Mouse (Mus musculus): ENCODE measurements around the gene Btn1a1. TPM values are rescaled to one million over a fixed set of nuclear protein-coding genes. Genes with fewer than 3 reads are reported as not detected.
A peak's percentile ranks its signal among the peaks of the same experiment; 100 is the strongest.

Btn1a1 gene
- polyA plus RNA-seq (2016; fragmentation: Nextera tagmentation; extraction: Ambion mirVana): 0.04 and 0.06 TPM in 2 replicates

DNA sequence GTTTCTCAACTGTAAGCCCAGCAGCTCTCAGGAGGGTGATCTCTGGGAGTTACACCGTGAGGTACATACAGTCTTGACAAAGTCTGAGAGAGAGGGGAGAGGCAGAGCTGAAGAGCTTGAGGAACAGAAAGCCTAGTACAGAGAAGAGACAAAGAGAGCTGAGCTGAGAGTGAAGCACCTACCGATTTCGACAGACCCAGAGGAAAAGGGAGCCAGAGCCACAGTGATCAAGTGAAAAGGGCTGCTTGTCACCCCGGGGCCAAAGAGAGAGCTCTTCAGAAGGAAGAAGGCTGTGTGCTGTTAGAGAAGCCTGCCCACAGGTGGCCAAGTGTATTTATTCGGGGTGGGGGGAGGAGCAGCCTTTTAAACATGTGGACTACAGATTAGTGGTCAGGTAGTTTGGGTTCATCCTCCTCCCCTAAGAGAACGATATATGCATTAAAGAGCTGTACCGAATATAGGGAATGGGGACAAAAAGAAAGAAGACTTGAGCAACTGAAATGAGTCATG lies at the start of gene Btn1a1:
Btn1a1 (minus strand) TSS at position 302 of the 510 bp plus-strand sequence.
- DNase-seq (ENCODE audit: low spot score): peak; percentile 38
- WGBS: 2% methylated on average over 7 of the region's 7 CpGs
- peaks cover 27% of the 10 kb centered on the region for H3K4me1 ChIP-seq
- 0 out of 2 replicates have a peak within 1 kb of the TSS, but pooled peaks have one; percentile 47 for H3K27ac ChIP-seq (replicated peaks)
- H3K4me3 ChIP-seq: peak within 1 kb of the TSS; percentile 66
- H3K9me3 ChIP-seq (replicated peaks): no peaks in the 10 kb centered on the region
- no peaks in the 10 kb centered on the region for H3K36me3 ChIP-seq
- peaks cover 14% of the 10 kb centered on the region for H3K27me3 ChIP-seq (ENCODE audit: low read depth, poor library complexity, severe bottlenecking)

DNA sequence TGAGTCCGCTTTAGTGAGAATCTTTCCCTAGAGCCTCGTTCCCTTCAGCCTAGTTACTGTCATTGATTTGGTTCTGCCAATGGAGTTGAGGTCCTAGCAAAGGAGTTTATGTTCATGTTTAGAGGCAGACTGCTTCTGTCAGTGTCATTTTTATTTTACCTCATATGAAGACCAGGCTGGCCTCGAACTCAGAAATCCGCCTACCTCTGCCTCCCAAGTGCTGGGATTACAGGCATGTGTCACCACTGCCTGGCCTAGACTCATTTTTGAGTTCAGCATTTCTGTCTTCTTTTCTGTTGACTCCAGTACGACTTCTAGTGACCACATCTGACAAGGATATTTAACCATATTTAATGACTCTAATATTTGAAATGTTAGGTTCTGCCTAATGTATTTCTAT lies 49.6 kb upstream of the Btn1a1 start:
- no peaks in the 10 kb centered on the region for H3K36me3 ChIP-seq

DNA sequence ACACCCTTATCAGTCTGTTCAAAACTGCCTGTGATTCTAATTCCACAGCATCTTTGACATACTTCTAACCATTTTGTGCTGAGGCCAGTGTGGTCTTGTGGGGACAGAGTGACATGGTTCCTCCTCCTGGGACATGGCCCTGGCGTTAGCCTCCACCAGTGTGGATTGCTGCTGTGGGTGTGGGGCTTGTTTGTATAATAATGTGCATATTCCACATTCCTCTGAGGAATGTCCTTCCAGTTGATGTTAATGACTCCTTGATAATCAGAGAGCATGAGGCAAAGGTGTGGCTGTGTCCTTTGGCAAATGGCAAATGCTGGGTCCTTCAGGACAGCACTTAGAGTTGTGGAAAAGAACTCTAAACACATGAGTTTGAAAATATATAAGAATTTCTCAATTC lies 47.8 kb upstream of the Btn1a1 start:
- Histone ChIP-seq H3K36me3 (no peaks in the 10 kb centered on the region), H3K4me1 (peaks cover 21% of the 10 kb centered on the region), H3K27ac (replicated peaks) (no peak overlapping the region), H3K27me3 (ENCODE audit: low read depth, poor library complexity, severe bottlenecking) (no peaks in the 10 kb centered on the region), H3K9me3 (replicated peaks) (no peaks in the 10 kb centered on the region), H3K4me3 (no peak overlapping the region)
- DNase-seq (ENCODE audit: low spot score): no peak
- WGBS: 87% methylated on average over 1 of the region's 1 CpGs

More for the DNA sequence above, 49.6 kb upstream of the Btn1a1 start:
- H3K27ac ChIP-seq (replicated peaks): no peak overlapping the region
- H3K4me3 ChIP-seq: 0 out of 2 replicates have a peak overlapping the region, but pooled peaks have one; percentile 0
- peaks cover 22% of the 10 kb centered on the region for H3K4me1 ChIP-seq
- WGBS: 66% methylated on average over 5 of the region's 5 CpGs
- no peaks in the 10 kb centered on the region for H3K27me3 ChIP-seq (ENCODE audit: low read depth, poor library complexity, severe bottlenecking)
- H3K9me3 ChIP-seq (replicated peaks): no peaks in the 10 kb centered on the region
- DNase-seq (ENCODE audit: low spot score): no peak

DNA sequence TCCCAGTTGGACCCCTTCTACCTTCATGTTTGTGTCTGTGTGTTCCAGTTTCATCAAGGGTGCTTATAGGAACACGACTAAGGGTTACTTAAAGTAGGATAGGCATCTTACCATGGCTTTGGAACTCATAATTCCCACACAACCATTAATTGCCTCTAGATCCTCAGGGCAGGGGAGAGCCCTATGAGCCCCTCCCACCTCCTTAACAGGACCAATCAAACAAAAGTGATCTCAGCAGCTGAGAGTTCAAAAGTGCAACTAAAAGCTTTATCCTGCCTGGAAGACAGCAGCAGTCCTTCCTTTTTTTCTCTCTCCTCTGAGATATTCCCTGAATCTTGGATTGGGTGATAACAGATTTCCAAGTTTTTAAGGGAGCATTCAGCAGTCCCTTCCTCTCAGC lies 44.4 kb upstream of the Btn1a1 start:
- no peaks in the 10 kb centered on the region for H3K27me3 ChIP-seq (ENCODE audit: low read depth, poor library complexity, severe bottlenecking)
- no peak overlapping the region for H3K4me3 ChIP-seq
- no peak for DNase-seq (ENCODE audit: low spot score)
- peaks cover 34% of the 10 kb centered on the region for H3K4me1 ChIP-seq
- H3K9me3 ChIP-seq (replicated peaks): no peaks in the 10 kb centered on the region
- 47% methylated on average over 1 of the region's 1 CpGs for WGBS
- no peaks in the 10 kb centered on the region for H3K36me3 ChIP-seq
- H3K27ac ChIP-seq (replicated peaks): no peak overlapping the region

DNA sequence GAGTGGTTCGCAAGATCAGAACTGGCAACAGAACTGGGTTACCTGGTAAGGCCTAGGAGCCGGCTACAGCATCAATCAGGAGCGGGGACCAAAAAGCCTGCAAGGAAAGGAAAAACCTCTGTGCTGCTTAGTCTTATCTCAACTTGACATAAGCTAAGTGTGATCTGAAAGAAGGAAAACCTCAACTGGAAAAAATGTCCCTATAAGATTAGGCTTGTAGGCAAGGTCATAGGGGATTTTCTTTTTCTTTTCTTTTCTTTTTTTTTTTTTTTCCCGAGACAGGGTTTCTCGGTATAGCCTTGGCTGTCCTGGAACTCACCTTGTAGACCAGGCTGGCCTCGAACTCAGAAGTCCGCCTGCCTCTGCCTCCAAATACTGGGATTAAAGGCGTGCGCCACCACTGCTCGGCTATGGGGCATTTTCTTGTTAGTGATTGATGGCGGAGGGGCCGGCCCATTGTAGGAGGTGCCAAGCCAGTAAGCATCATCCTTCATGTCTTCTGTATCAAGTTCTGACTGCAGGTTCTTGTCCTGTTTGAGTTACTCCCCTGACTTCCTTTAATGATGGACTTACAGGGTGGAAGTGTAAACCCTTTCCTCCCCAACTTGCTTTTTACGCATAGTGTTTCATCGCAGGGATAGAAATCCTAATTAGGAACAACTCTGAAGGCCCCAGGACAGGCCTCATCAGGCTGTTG lies 41.3 kb upstream of the Btn1a1 start:
- peak; percentile 57 for DNase-seq (ENCODE audit: low spot score)
- Histone ChIP-seq H3K36me3 (no peaks in the 10 kb centered on the region), H3K9me3 (replicated peaks) (no peaks in the 10 kb centered on the region), H3K27me3 (ENCODE audit: low read depth, poor library complexity, severe bottlenecking) (no peaks in the 10 kb centered on the region), H3K4me3 (peak overlapping the region; percentile 58), H3K27ac (replicated peaks) (no peak overlapping the region), H3K4me1 (peaks cover 50% of the 10 kb centered on the region)
- WGBS: 10% methylated on average over 14 of the region's 14 CpGs

DNA sequence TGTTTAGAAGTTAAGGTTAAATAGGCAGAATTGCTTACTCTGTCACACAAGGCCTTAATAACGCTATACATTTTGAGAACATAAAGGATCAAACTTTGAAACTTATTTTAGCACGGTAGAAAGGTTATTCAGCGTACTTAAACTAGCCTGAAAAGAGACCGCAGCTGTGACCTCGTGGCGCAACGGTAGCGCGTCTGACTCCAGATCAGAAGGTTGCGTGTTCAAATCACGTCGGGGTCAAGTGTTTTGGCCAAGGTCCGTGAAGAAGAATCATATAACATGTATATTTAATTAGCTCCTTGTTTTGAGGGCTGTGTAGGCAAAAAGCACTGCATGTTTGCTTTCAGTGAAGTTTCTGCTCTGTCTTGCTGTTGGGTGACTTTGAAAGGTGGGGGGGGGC lies 40.6 kb upstream of the Btn1a1 start:
- Histone ChIP-seq H3K9me3 (replicated peaks) (no peaks in the 10 kb centered on the region), H3K4me1 (peaks cover 56% of the 10 kb centered on the region), H3K27ac (replicated peaks) (peak overlapping the region; percentile 75), H3K4me3 (peak overlapping the region; percentile 58), H3K27me3 (ENCODE audit: low read depth, poor library complexity, severe bottlenecking) (no peaks in the 10 kb centered on the region), H3K36me3 (no peaks in the 10 kb centered on the region)
- DNase-seq (ENCODE audit: low spot score): peak; percentile 75
- WGBS: under 1% methylated on average over 13 of the region's 13 CpGs

DNA sequence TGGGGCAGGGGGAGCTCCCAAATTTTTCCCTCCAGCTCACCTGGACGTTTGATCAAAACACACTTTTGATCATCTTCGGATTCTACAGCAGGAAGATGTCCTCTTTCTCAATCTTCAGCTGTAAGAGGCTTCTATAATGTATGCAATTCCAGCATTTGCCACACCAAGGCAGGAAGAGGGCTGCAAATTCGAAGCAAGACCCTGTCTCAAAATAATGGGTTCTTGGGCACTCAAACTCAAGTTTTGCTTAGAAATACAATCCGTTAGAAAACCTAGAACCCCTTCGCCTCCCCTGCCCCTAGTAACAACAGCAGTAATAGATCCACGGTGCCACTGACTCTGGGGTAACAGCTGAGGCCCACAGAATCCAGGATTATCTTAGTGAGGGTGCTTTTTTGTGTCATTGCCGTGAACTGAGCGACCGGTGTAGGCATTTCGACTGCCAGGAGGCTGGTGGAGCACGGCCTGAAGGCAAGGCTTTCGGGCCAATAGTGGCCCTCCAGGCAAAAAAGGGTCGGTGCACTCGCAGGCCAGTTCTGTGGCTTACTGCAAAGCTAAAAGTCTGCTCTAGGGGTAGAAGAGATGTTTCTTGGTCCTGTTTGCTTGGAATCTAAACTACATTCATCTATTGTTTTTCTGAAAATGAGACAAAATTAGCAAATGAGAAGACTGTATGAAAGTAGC lies 40.1 kb upstream of the Btn1a1 start:
- peak overlapping the region; percentile 75 for H3K27ac ChIP-seq (replicated peaks)
- no peaks in the 10 kb centered on the region for H3K27me3 ChIP-seq (ENCODE audit: low read depth, poor library complexity, severe bottlenecking)
- peak overlapping the region; percentile 58 for H3K4me3 ChIP-seq
- WGBS: 2% methylated on average over 14 of the region's 14 CpGs
- peaks cover 54% of the 10 kb centered on the region for H3K4me1 ChIP-seq
- peak; percentile 59 for DNase-seq (ENCODE audit: low spot score)
- no peaks in the 10 kb centered on the region for H3K36me3 ChIP-seq
- H3K9me3 ChIP-seq (replicated peaks): no peaks in the 10 kb centered on the region

DNA sequence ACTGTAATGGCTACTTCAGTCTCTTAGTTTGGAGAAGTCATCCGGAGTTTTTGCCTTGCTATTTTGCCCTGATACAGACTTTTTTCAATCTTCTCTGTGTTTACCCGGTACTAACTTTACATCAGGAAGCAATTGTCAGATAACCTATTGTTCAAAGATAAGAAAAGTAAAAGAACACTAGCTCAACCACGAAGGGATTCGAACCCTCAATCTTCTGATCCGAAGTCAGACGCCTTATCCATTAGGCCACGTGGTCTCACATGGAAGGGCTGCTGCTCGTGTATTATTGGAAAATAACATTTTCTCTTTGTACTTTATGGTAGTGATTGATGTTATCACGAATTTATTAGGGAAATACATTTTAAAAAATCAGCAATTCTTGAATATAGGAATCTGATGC lies 38.1 kb upstream of the Btn1a1 start:
- under 1% methylated on average over 9 of the region's 9 CpGs for WGBS
- no peaks in the 10 kb centered on the region for H3K36me3 ChIP-seq
- no peaks in the 10 kb centered on the region for H3K27me3 ChIP-seq (ENCODE audit: low read depth, poor library complexity, severe bottlenecking)
- peak; percentile 59 for DNase-seq (ENCODE audit: low spot score)
- no peak overlapping the region for H3K27ac ChIP-seq (replicated peaks)
- peak overlapping the region; percentile 32 for H3K4me3 ChIP-seq
- H3K4me1 ChIP-seq: peaks cover 52% of the 10 kb centered on the region
- no peaks in the 10 kb centered on the region for H3K9me3 ChIP-seq (replicated peaks)

DNA sequence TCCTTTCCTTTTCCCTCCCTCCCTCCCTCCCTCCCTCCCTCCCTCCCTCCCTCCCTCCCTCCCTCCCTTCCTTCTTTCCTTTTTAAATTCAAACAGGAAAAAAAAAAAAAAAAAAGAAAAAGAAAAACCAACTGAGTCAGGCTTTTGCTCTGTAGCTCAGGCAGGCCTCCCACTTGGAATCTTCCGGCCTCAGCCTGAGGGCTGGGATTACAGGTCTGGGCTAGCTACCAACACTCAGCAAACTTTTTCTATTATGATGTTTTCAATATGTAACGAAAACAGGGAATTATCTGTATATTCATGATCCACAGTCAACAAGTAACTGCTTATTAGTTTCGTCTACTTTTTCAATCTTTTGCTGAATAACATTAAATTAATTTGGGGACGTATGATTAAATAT lies 37.2 kb upstream of the Btn1a1 start:
- H3K27me3 ChIP-seq (ENCODE audit: low read depth, poor library complexity, severe bottlenecking): no peaks in the 10 kb centered on the region
- WGBS: 25% methylated on average over 4 of the region's 4 CpGs
- H3K4me3 ChIP-seq: no peak overlapping the region
- peaks cover 59% of the 10 kb centered on the region for H3K4me1 ChIP-seq
- H3K27ac ChIP-seq (replicated peaks): no peak overlapping the region
- H3K9me3 ChIP-seq (replicated peaks): no peaks in the 10 kb centered on the region
- no peak for DNase-seq (ENCODE audit: low spot score)
- H3K36me3 ChIP-seq: no peaks in the 10 kb centered on the region

DNA sequence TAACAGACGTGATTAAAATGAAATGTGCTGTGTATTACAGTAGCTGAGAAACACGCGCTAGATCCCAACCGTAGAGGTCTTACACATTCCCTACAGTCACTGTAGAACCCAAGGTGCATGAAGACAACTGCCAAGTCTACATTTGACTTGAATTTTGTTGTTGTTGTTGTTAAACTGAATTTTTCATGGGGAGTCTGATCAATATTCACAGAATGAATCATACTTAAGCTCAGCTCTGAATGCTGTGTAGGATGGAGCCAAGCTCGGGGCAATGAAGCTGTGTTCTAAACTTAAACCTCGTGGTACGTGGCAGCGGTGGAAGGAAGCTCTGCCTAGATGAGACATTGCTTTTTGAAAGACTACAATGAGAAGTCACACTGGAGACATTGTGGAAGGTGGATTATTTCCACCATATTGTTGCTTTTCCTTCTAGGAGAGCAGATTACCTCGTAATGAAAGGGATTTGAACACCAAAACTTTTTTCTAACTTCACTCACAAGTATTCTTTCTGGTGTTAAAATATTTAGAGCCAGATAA lies 36.4 kb upstream of the Btn1a1 start:
- Histone ChIP-seq H3K4me1 (peaks cover 59% of the 10 kb centered on the region), H3K36me3 (no peaks in the 10 kb centered on the region), H3K27ac (replicated peaks) (no peak overlapping the region), H3K4me3 (peak overlapping the region; percentile 45), H3K27me3 (ENCODE audit: low read depth, poor library complexity, severe bottlenecking) (no peaks in the 10 kb centered on the region), H3K9me3 (replicated peaks) (no peaks in the 10 kb centered on the region)
- 32% methylated on average over 9 of the region's 9 CpGs for WGBS
- no peak for DNase-seq (ENCODE audit: low spot score)

DNA sequence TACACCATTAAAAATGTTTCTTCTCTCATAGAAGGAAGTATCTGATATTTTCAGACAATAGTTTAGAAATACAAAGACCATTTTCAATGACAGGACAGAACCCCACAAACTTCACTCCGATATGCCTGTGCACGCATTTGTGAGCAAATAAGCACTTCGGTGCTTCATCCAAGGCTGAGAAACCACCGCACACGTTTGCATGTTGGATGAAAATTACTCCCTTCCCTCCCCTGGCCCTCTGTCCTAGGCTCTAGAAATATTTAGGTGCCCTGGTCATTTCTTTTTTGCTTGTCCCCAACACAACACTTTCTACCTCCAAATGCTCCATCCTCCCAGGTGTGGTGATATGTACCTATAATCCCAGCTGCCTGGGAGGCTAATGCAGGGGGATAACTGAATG lies 35.8 kb upstream of the Btn1a1 start:
- Histone ChIP-seq H3K27ac (replicated peaks) (no peak overlapping the region), H3K36me3 (no peaks in the 10 kb centered on the region), H3K27me3 (ENCODE audit: low read depth, poor library complexity, severe bottlenecking) (no peaks in the 10 kb centered on the region), H3K9me3 (replicated peaks) (no peaks in the 10 kb centered on the region), H3K4me3 (peak overlapping the region; percentile 45), H3K4me1 (peaks cover 58% of the 10 kb centered on the region)
- no peak for DNase-seq (ENCODE audit: low spot score)
- WGBS: 19% methylated on average over 5 of the region's 5 CpGs

DNA sequence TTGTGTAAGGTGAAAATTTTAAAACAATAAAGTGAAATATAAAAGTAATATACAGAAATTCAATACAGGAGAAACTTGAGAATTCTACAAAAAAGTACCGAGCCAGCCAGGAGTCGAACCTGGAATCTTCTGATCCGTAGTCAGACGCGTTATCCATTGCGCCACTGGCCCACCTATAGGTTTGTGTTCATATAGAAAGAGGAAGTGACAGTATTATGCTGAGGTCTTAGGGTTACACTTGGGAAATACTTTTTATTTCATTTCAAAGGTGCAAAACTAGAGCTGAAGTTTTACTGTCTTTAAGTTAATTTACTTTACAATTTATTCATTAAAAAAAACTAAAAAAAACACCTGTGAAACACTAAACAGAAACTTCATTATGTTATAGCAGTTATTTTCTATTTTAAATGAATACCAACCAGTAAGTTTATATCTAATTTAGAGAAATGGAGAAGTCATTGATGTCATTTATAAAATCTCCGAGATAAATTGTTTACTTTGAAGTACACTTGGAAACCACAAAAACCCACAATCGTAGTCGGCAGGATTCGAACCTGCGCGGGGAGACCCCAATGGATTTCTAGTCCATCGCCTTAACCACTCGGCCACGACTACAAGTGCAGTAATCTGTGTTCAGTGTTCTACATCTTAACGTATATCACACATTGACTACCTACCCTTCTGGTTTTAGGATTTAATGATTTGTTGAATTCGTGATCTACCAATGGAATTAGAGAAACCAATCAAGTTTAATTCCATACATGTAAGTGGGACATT lies 34.9 kb upstream of the Btn1a1 start:
- Histone ChIP-seq H3K4me3 (peak overlapping the region; percentile 45), H3K36me3 (no peaks in the 10 kb centered on the region), H3K9me3 (replicated peaks) (no peaks in the 10 kb centered on the region), H3K27me3 (ENCODE audit: low read depth, poor library complexity, severe bottlenecking) (no peaks in the 10 kb centered on the region), H3K4me1 (peaks cover 53% of the 10 kb centered on the region), H3K27ac (replicated peaks) (no peak overlapping the region)
- DNase-seq (ENCODE audit: low spot score): peak; percentile 82
- under 1% methylated on average over 17 of the region's 17 CpGs for WGBS
